Mouse (Mus musculus): ENCODE results near the gene Sall4. TPM values are rescaled to one million over a fixed set of nuclear protein-coding genes. Genes with fewer than 3 reads are reported as not detected.

The Sall4 gene
- 3.2 and 3.6 TPM in 2 replicates for polyA plus RNA-seq (2012; rRNA removed)

DNA sequence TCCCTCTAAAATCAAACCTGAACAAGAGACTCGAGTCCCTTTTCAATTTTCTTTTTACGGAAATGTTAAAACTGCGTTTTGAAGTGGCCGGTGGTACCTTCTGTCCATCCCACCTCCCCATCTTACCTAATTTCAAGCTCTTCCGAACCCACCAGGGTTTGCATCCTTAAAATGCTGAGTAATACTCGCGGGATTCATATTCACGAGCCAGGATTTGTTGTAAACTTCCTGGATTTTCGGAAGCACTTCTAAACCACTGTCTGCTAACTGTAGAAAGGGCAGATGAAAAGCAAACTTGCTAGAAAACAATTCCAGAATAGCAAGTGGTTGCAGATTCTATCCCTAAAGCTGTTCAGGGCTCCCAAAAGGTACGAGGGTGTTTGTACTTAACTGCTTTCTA lies at the start of gene Sall4:
TSS of gene Sall4 (minus strand) at position 362 of the 400 bp plus-strand sequence.

DNA sequence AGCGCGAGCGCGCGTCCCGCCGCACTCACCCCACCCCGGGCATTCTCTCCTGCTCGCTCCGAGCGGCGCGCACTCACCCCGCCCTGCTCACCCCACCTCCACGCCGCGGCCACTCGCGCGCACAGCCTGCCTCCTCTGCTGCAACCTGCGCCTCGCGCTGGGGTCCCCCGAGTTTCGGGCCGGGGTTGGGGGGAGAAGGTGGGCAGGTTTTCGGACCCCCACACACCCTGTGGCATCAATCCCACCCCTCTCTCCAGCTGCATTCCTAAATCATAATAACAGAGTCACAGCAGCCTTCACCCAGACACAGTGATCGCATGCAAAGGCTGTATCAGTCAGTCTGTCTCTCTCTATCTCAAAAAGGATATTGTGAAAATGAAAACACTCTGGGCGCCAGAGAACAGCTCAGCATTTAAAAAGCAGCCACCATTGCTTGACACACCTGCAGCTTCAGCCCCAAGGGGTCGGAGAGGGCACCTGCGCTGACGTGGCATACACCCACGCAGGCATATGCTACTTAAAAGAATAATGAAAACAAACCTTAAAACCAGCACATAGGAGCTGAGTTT lies 25.6 kb downstream of the Sall4 start, which contains the start of gene Atp9a:
TSS of gene Atp9a (minus strand) at position 351 of the 569 bp plus-strand sequence.

Other genes with a start within 250 kb of the Sall4 start
- gene Nfatc2, start 166.3 kb downstream of the Sall4 start, polyA plus RNA-seq (2012; rRNA removed): 2.6 and 2.9 TPM in 2 replicates
- gene Atp9a, start 25.5 kb downstream of the Sall4 start, polyA plus RNA-seq (2012; rRNA removed): 97.0 and 107 TPM in 2 replicates
- 40.9 and 45.2 TPM in 2 replicates for gene Zfp64, start 187.6 kb upstream of the Sall4 start, polyA plus RNA-seq (2012; rRNA removed)

Measured in ovary, adult 2 months (tissue).